Mouse (Mus musculus): ENCODE measurements around the gene Il11ra2.
"Not testable (repeated sequence)": the region's sequence is repeated elsewhere in the genome, so short reads cannot be mapped to it uniquely, and the experiment has no call there.

Gene Il11ra2

DNA sequence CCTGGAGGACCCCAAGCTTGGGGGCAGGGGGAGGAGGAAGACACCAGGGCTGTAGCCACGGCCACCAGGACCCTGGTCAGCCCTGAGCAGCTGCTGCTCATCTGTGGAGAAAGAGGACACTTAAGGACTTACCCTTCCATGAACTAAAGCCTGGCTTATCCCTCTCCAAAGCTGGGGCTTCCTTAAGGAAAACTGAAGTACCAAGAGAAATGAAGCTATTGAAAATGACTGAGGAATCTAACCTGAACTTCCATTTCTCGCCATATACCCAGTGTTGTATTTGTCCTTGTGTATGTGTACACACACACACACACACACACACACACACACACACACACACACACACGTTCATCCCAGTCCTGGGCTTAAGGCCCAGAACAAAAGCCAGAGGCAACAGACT, at the start of gene Il11ra2:
TSS of gene Il11ra2 (minus strand) at position 101 of the 400 bp plus-strand sequence.
- DNase-seq (ENCODE audit: extremely low read depth, insufficient read length, low spot score): not testable (repeated sequence)

DNA sequence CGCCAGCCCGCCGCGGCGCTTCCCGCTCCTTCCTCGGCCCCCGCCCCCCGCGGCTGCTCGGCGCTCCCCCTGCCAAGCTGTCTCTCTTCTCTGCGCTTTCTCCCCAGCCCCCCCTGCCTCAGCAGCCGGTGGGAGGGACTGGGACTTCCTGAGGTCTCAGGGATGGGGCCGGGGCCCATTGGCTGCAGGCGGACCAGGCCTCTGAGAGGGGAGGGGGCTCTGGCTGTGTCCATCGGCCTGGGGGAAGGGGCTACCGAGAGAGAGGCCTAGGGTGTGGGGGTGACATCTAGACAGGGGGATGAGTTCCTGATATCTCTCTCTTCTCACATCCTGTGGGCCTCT, 20.5 kb upstream of the Il11ra2 start:
- DNase-seq (ENCODE audit: extremely low read depth, insufficient read length, low spot score): not testable (repeated sequence)

DNA sequence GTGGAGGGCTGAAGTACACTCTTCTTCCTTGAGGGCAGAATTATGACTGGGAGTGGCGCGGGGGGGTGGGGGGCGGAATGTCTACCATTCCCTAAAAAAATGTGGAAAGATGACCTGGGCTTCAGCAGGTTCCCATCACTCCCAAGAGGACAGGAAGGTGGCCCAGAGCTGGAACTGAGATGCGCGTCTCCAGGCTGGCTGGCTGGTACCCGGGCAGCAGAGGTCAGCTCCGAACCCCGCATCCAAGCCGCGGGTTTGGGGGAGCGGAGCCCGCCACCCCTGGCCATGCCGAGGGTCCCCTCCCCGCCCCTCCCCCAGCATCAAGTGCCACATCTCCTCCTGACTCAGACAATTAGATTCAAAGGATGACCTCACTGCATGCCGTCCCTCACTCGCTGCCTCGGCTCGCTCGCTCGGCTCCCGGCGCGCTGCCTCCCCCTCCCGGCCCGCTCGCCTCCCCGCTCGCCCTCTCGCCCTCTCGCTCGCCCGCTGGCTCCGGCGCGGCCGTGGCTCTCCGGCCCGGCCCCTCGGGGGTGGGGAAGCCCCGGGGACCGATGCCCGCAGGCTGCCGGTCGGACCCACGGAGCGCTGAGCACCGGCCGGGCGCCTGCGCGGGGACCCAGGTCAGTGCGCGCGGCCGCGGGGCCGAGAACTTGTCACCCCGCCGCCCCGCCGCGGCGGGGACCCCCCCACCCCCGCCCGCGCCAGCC, 19.9 kb upstream of the Il11ra2 start:
- DNase-seq (ENCODE audit: extremely low read depth, insufficient read length, low spot score): not testable (repeated sequence)

DNA sequence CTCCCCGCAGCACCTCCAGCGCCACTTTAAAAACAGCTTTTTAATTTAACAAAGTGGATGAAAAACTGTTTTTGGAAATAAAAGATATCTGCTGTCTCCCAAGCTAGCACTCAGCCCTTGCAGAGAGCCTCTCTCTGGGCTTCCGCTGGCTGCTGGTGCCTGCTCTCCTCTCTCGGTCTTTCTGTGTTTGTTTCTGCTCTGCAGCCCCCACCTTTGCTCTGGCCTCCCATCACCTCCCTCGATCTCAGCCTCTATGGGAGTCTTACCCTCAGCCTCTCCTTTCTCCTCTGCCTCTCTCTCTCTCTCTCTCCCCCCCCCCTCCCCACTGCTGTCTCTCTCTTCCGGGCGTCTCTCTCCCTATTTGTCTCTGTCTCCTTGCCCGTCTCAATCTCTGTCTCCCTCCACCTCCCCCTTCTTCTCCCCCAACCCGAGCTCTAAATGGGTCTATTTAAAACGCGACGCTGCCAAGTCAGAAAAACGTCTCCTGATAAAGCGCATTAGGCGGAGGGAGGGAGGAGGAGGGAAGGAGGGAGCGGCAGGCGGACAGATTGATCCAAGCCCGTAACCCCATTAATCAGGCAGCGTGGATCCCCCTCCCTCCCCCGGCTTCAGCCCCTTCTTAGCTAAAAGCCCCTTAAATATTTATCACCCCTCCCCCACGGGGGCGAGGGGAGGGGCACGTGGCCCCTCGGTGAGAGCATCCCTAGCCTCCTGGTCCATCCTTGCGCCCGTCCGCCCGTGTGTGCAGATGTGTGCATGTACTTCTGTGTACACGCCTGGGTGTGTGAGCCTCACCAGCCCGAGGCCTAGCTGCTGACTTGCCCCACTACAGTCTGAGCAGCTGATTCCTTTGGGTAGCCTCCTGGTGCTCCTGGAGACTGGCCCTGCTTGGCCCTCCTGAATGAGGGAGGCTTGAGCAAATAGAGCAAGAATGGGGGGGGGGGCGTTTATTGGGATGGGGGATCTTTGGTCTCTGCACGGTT, 19.0 kb upstream of the Il11ra2 start:
- not testable (repeated sequence) for DNase-seq (ENCODE audit: extremely low read depth, insufficient read length, low spot score)

DNA sequence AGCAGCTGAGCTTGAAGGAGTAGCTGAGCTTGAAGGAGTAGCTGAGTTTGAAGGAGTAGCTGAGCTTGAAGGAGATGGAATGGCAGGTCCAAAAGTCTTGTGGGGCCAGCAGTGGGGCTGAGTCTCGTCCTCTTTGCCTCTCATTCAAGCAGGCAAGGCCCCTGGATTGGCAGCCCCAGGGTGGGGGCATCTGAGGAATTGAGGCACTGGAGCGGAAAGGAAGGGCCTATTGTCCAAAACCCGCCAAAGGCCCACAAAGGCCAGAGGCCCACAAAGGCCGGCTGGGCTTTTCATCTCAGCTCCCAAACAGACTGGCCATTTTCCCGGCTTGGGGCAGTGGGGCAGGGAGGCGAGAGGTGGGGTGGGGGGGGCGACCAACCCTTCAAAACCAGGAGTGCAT, 17.7 kb upstream of the Il11ra2 start:
- DNase-seq (ENCODE audit: extremely low read depth, insufficient read length, low spot score): not testable (repeated sequence)

DNA sequence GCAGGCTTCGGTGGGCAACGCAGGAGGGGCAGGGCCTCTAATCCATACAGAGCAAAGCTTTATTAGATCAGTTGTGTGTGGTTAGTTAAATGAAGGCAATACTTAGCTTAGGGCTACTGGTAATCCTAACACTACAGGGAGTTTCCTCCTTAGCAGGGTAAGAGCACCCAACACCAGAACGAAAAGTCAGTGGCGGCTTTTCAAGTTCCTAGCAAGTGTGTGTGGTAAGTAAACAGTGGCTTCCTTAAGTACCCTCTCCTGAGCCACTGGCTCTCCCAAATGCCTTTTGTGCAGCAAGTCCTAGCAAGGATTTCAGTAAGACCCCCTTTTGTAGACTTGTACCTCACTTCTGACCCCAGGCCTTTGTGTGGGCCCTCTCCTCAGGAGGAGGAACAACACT, 13.7 kb upstream of the Il11ra2 start:
- DNase-seq (ENCODE audit: extremely low read depth, insufficient read length, low spot score): not testable (repeated sequence)

DNA sequence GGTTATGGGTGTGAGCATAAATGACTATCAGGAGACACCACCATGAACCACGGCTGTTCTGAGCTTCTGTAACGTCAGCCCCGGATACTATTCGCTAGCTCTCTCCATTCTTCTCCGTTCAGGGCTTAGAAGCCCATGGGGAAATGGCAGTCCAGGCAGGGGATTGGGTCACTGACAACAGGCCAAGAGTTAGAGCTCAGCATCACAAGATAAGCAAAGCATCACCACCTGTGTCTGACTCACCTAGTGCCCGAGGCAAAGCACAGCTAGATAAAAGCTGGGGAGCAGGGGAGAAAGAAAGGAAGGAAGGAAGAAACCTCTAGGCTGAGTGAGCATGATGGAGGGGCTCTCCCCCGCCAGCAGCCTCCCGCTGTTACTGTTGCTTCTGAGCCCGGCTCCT, 6.7 kb downstream of the Il11ra2 start, which contains the start of gene Ccl27b:
TSS of gene Ccl27b (plus strand) at position 301 of the 400 bp plus-strand sequence.
- DNase-seq (ENCODE audit: extremely low read depth, insufficient read length, low spot score): not testable (repeated sequence)

DNA sequence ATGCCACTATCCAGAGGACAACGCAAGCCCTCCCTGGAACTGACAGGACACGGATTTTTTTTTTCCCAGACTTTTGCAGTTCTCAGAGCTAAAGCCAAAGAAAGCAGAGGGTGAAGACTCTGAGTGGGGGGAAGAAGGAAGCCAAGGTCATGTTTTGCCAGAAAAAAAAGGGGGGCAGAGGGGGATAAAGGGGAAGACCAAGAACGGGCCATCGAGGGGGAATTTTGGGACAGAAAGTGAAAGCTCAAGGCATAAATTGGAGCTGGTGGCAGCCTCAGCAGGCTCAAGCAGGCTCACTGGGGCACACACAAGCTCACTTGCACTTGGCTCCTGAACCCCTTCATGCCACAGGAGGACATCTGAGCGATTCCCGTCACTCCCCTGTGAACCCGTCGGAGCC, 32.3 kb downstream of the Il11ra2 start, which contains the start of gene Gm2564:
TSS of gene Gm2564 (plus strand) at position 301 of the 400 bp plus-strand sequence.
- DNase-seq (ENCODE audit: extremely low read depth, insufficient read length, low spot score): not testable (repeated sequence)

DNA sequence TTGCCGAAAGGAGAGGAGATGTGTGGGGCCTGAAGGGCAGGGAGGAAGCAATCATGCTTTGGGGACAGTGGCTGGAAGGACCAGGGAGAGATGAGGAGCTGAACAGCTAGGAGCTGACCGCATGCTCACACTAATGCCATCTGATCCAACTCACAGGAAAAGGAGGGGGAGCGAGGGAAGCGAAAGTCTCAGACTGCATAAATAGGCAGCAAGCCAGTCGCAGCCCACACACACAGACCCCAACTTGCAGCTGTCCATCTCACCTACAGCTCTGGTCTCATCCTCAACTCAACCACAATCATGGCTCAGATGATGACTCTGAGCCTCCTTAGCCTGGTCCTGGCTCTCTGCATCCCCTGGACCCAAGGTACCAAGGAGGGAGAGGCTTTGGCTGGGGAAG, 49.8 kb downstream of the Il11ra2 start, which contains the start of gene Gm10591:
TSS of gene Gm10591 (plus strand) at position 301 of the 400 bp plus-strand sequence.
- not testable (repeated sequence) for DNase-seq (ENCODE audit: extremely low read depth, insufficient read length, low spot score)
